Mouse (Mus musculus): ENCODE measurements around the gene Hcn2.

- TF ChIP-seq POLR2A (IDR thresholded peaks at IDR 0.05; ENCODE audit: low read depth, low read length) (no peak), CTCF (IDR thresholded peaks at IDR 0.05; ENCODE audit: extremely low read depth, insufficient read length, insufficient replicate concordance, low read depth, low read length) (no peak)
Observed at GRCm38 (mm10) chr10:79716988-79717355, 538 bp downstream of the Hcn2 start.
